Mouse (Mus musculus): Measurements from ENCODE around the gene Zic4.

Zic4 gene

DNA sequence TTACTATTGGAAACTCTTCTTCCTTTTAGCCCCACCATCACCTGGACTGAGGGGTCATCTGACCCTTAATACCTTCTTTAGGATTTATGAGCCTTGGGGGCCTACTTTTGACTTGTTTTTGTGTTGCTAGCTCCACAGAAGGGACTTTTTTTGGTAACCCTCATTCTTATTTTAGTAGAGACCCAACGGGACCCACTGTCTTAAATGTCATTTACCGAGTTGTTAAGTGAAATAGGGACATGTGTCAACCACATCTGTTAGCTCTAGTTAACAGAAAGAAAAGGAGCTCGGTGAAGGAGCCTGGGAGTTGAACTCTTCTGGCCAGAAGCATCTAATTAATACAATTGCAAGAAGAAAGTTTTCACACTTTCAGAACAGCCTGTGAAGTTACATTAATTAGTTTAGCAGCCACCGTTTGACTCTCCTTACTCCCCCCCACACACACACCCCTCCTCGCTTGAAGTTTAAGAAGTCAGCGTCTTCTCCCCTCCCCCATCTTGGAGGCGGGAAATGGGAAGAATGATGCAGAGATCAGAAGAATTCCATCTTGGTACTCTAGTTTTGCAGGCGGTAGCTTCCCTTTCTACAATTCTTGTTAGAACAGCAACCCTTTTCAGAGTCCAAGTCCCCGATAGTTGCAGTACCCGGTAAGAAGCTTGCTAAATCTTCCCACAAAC is 17.7 kb downstream of the Zic4 start:
- DNase-seq (ENCODE audit: low spot score in 2 of 2): no peak

DNA sequence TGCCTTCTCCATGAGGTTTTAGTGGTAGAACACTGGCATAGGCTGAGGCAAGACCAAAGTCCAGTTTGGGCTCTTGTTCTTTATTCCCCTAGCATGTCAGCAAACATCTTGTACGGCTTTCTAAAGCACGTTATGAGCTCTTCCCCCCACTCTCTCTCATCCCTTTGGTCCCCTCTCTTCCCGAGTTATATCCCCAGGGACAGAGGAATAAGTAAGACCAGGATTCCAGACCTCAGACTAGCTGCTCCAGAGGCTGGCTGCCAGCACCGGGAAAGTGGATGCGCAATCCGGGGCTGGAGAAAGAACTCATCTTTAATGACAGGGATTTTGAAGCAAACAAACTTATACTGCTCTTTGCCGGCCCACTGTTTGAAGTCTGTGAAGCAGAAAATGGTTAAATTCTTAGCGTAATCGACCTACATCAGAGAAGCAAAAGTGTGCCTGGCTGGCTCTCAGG is 18.3 kb downstream of the Zic4 start:
- no peak for DNase-seq (ENCODE audit: low spot score in 2 of 2)

GRCm38 (mm10) chr9:91381284-91382110 is 19.3 kb downstream of the Zic4 start:
- DNase-seq (ENCODE audit: low spot score in 2 of 2): no peak

GRCm38 (mm10) chr9:91382111-91382379 is 19.8 kb downstream of the Zic4 start:
- DNase-seq (ENCODE audit: low spot score in 2 of 2): no peak

GRCm38 (mm10) chr9:91382471-91383255 is 20.4 kb downstream of the Zic4 start:
- no peak for DNase-seq (ENCODE audit: low spot score in 2 of 2)

DNA sequence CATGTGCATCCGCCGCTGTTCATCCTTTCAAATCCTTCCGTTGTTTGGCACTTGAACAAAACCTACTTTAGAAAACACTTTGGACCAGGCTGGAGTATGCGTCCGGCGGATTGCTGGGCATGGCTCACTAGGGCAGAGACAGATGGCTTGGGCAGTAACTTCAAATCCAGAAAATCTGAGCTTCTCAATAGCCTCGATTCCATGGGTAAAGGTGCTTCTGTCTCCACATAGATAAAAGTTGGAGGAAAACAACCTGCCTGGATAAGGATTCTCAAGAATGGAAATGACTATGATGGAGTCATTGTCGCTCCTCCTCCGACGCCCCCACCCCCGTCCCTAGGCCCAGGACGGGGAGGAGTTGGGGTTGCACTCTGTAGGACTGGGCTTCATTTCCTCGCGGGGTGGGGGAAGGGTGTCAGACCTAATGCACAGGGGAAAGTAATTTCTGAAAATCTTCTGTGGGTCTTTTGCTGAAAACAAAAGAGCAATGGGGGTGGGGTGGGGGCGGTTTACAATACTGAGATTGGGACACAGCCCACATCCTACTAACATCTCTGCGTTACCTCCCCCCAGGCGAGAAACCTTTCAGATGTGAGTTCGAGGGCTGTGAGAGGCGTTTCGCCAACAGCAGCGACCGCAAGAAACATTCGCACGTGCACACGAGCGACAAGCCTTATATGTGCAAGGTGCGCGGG is 21.4 kb downstream of the Zic4 start:
- no peak for DNase-seq (ENCODE audit: low spot score in 2 of 2)

GRCm38 (mm10) chr9:91384136-91384500 is 21.9 kb downstream of the Zic4 start:
- DNase-seq (ENCODE audit: low spot score in 2 of 2): no peak

GRCm38 (mm10) chr9:91384693-91385560 is 22.7 kb downstream of the Zic4 start:
- DNase-seq (ENCODE audit: low spot score in 2 of 2): no peak

DNA sequence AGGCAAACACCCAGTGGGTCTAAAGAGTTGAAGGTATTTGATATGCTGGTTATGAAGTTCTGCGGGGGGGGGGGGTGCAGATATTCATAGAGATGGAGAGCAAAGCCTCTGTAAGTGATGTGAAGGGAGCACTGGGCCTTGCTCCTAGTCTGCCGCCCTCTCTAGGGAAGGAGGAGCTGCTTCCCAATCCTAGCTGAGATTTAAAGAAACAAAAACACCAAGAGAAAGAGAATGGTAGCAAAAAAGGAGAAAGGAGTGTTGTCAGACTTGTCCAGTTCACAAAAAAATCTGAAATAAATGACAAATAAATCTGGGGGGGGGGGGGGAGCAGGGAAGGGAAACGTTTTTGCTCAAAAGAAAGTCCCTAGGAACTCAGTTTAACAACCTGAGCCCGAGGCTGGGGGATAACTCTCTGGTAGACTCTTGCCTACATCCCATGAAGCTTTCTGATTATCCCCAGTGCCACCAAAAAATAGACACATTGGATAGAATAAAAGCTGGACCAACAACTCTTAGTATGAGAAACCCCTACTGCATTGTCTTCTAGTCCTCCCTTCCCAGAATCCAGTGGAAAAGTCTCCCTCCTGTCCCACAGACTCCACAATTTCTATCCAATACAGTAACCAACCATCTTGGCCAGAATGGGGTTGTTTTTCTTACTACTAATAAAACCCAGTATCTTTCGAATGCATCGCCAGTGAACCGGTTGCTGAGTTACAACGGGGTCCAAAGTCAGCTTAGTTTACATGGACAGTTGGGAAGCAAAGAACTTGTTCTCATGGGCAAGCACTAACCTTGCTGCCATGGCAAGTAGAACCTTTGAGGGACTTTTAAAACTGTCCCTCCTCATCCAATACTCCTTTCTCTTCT is 23.6 kb downstream of the Zic4 start:
- no peak for DNase-seq (ENCODE audit: low spot score in 2 of 2)

GRCm38 (mm10) chr9:91386502-91386890 is 24.3 kb downstream of the Zic4 start:
- no peak for DNase-seq (ENCODE audit: low spot score in 2 of 2)

DNA sequence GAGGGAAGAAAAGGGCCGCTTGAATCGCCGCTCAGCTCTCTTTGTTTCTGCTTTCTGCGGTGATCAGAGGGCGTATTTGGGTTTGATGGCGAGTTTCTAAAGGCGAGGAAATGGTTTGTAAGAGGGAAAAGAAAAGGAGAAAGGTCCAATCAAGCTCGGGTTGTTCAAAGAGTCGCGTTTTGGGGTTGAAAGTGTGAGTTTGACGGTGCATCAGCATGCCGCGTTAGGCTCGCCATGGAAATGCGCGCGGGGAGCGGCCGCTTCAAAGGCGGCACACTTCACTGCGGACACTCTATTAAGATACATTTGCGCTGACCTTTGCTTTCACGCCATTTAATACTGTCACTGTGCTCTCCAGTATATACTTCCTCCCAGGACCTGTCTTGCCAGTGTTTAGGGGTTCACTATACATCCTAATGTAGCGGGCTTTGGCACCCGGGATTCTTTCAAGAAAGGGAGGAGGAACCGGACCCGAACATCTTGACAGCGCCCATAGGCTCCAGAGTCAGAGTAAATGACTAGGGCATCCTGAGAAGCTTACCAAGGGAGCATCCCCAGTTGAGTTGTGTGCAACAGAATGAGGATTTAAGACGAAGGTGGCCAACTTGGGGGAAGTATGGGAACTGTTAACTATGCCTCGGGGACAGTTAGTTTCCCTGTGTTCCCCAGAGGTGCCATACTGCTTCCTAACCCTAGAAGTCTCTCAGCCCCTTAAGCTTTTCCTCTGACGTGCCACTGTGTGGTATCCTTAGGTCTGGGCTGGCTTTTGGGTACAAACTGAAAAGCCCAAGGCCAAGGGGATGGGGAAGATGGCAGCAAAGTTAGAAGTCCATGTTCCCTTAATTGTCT is 24.9 kb downstream of the Zic4 start:
- DNase-seq (ENCODE audit: low spot score in 2 of 2): no peak

DNA sequence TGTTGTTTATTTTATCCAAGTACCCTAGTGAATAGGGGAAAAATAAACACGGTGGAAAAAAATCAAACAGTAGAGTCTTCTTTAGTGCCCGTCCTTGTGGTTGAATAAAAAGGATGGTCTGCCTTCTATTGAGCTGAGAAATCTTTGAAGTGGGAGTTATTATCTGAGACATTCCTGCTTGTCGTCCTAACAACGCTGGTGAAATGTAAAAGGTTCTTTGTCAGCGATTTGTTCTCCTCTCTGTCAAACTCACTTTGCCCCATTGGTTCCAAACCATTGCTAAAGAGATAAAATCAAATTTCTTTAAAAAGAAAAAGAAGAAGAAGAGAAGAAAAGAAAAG is 25.5 kb downstream of the Zic4 start:
- DNase-seq (ENCODE audit: low spot score in 2 of 2): no peak

- no peak for DNase-seq (ENCODE audit: low spot score in 2 of 2)
Measured at GRCm38 (mm10) chr9:91388173-91388572, 26.0 kb downstream of the Zic4 start.

DNA sequence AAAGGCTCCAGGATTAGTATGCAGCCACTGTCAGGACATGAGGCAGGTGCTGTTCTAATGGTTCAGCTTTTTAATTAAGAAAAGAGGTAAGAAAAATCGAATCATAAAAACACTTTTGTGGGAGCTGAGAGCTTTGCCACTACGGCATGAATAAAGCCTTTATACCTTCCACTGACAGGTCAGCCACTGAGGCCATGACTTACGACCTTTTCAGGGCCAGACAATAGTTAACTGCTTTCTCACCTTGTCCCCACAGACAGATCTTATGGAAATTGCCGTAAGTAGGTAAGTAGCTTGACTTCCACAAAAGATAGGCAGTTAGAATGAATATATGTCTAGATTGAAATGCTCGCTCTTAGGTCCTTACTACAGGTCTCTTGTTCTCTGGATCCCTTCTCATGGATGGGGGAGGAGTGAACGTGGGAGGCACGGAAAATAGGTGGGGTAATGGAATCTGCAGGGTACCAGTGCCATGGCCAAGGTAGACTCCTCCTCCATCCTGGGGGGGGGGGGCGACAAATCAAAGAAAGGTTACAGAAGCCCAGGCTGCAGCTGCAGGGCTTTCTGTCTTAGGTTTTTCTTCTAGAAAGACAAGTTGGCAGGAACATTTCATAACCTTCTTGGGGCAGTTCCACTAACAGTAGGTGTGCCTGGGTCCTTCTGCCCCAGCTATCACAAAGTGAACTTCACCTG is 31.3 kb downstream of the Zic4 start:
- DNase-seq (ENCODE audit: low spot score in 2 of 2): no peak

DNA sequence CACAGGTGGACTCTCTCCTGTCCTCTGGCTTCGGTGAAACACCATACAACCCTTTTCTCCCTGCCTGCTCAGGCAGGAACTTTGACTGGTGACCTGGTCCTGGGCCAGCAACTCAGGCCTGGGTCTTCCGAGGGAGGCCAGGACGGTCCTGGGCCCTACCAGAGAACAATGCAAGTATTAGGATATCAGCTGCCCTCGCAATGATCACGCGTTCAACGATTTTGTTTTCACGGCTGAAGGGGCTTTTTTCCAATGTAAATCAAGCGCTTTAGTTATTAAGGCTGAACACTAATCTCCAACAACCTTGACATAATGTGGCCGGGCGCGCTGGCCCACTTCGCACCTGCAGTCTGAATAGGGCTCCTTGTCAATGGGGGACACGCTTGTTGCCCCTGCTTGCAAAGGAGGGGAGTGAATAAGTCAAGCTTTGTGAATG is 32.0 kb downstream of the Zic4 start:
- no peak for DNase-seq (ENCODE audit: low spot score in 2 of 2)

DNA sequence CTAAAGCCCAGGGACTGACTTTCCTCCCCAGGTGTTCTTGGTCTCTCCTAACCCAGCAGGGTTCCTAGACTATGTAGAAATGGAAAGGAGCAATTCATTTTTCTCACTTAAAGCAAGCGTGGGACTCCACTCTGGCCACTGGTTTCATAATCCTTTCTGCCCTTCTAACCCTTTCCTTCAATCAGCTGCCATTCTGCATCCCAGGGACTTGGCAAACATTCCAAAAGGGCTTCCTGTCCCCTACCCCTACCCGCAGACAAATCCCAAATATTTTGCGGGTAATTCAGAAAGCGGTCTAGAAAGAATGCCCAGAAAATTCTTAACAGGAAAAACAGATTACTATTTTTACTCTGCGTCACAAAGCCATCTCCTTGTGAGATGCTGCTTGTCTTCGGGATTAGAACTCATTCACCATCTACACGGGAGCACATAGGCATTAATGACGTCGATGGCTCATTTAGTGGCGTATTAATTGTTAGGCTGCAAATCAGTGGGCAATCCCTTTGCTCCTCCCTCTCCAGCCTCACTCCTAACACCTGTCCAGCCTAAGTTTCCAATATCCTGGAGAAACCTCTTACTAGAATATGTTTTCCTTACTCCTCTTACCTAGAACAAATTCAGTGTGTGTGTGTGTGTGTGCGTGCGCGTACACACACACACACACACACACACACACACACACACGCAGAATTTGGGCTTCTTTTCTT is 33.0 kb downstream of the Zic4 start:
- no peak for DNase-seq (ENCODE audit: low spot score in 2 of 2)

GRCm38 (mm10) chr9:91399976-91400375 is 37.8 kb downstream of the Zic4 start:
- DNase-seq (ENCODE audit: low spot score in 2 of 2): no peak

GRCm38 (mm10) chr9:91400482-91401093 is 38.4 kb downstream of the Zic4 start:
- DNase-seq (ENCODE audit: low spot score in 2 of 2): no peak
